Mouse (Mus musculus) midbrain, postnatal 0 days (tissue): ENCODE measurements around the gene Nfkbia. TPM values are rescaled to one million over a fixed set of nuclear protein-coding genes. Genes with fewer than 3 reads are reported as not detected.

Experiments
- ATAC-seq: fragments of 200-750 bp; cut with Nextera tagmentation; 2 replicates; pipeline ENCODE4 v1.8.0; 2017; ENCODE audit warnings: moderate number of reproducible peaks, mild to moderate bottlenecking, moderate TSS enrichment, moderate library complexity; ENCODE audit not compliant: low FRiP score
- DNase-seq: peaks from one replicate; pipeline ENCODE4 v3.0.0-alpha.2; 2015; ENCODE audit warnings: low spot score
- H3K27ac ChIP-seq: fragments of 300-500 bp; sonication (generic); 2 replicates; pipeline ENCODE4 v1.5.1; 2014; ENCODE audit warnings: low read depth, mild to moderate bottlenecking, low read length, mixed read lengths
- H3K27me3 ChIP-seq: fragments of 300-500 bp; sonication (generic); 2 replicates; pipeline ENCODE4 v1.6.1; 2014; ENCODE audit warnings: low read length, control low read depth, mixed read lengths; ENCODE audit not compliant: insufficient read depth
- H3K36me3 ChIP-seq: fragments of 300-500 bp; sonication (generic); 2 replicates; pipeline ENCODE4 v1.6.1; 2014; ENCODE audit warnings: low read length, control low read depth, mixed read lengths; ENCODE audit not compliant: insufficient read depth
- H3K4me1 ChIP-seq: fragments of 300-500 bp; sonication (generic); 2 replicates; pipeline ENCODE4 v1.6.1; 2014; ENCODE audit warnings: mild to moderate bottlenecking, control low read depth, antibody characterized with exemption, low read length, mixed read lengths; ENCODE audit not compliant: insufficient read depth
- H3K4me2 ChIP-seq: fragments of 300-500 bp; sonication (generic); 2 replicates; pipeline ENCODE4 v1.6.1; 2014; ENCODE audit warnings: low read depth, mild to moderate bottlenecking, low read length, mixed read lengths; ENCODE audit not compliant: poor library complexity, severe bottlenecking
- H3K4me3 ChIP-seq: fragments of 300-500 bp; sonication (generic); 2 replicates; pipeline ENCODE4 v1.5.1; 2014; ENCODE audit warnings: low read depth, mild to moderate bottlenecking, low read length, moderate library complexity
- H3K9ac ChIP-seq: fragments of 300-500 bp; sonication (generic); replicated peaks from 2 replicates; pipeline ENCODE4 v1.6.1; 2014; ENCODE audit warnings: mild to moderate bottlenecking, low read length, moderate library complexity, mixed read lengths; ENCODE audit not compliant: poor library complexity, severe bottlenecking
- H3K9me3 ChIP-seq: fragments of 300-500 bp; sonication (generic); 2 replicates; pipeline ENCODE4 v1.6.1; 2016; ENCODE audit warnings: low read length, control low read depth
- CTCF ChIP-seq: IDR thresholded peaks from 2 replicates; pipeline ENCODE4 v1.5.1; 2016; ENCODE audit warnings: antibody characterized with exemption, mild to moderate bottlenecking
- WGBS: fragments of 180-500 bp; shearing (Covaris S2); extraction: QIAGEN DNeasy Blood & Tissue Kit; methylation state at CpG from one replicate; pipeline ENCODE4 v1.1.7; 2014; 5-methylcytosine and 5-hydroxymethylcytosine counted together
- polyA plus RNA-seq: library from polyadenylated mRNA; unstranded; fragments of >200 nt; fragmentation: Nextera tagmentation; extraction: Ambion mirVana; gene quantifications from 2 replicates; pipeline ENCODE4 v1.2.1, GENCODE M21; 2015
- total RNA-seq: library from RNA; depleted of rRNA; stranded (reverse); fragments of >200 nt; gene quantifications from 2 replicates; pipeline ENCODE4 v1.2.3, GENCODE M21; 2014

Gene Nfkbia
- total and polyA plus RNA-seq, 2 experiments from 2014 or later = 40.8 to 77.3 TPM

DNA sequence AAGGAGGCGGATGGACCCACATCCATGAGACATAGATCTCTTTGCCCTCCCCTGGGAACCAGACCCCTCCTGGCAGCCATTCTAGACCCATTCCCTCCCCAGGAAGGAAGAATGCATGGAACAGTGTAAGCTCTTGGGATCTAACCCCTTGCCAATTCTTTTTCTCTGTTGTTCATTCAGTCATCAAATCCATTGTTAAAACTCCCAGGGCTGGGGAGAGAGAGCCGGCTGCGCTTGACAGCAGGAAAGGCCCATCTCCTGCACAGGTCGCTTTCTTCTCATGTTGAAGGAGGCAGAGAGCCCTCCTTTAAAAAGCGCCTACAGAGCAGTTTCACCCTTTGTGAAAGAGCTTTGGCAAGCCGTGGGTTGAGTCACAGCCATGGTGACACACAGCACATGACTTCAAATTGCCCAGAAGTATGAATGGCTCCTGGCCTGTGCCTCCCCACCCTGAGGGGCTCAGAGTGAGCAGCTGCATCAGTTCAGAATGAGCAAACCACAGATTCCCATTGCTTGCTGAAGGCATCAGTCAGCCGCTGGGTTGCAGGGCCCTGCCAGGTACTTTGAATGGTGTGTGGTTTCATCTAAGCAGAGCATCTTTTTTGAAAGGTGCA lies 26.3 kb downstream of the Nfkbia start:
- H3K9me3 ChIP-seq = no peaks in the 10 kb centered on the region
- no peak overlapping the region for H3K4me3 ChIP-seq
- TF ChIP-seq CTCF = no peak
- no peak overlapping the region for H3K27ac ChIP-seq
- WGBS = 36% methylated on average over 7 of the region's 7 CpGs
- no peaks in the 10 kb centered on the region for H3K36me3 ChIP-seq
- peaks cover 19% of the 10 kb centered on the region; the same call in 1 of the 2 replicates for H3K4me1 ChIP-seq
- DNase-seq (peak; percentile 60), ATAC-seq (no peak)
- no peak overlapping the region for H3K9ac ChIP-seq
- no peaks in the 10 kb centered on the region for H3K27me3 ChIP-seq
- H3K4me2 ChIP-seq = no peak overlapping the region

GRCm38 (mm10) chr12:55465401-55465983 lies 27.0 kb downstream of the Nfkbia start:
- 76% methylated on average over 17 of the region's 17 CpGs for WGBS
- Histone ChIP-seq H3K36me3 (no peaks in the 10 kb centered on the region), H3K4me3 (no peak overlapping the region), H3K4me2 (no peak overlapping the region), H3K9me3 (no peaks in the 10 kb centered on the region), H3K4me1 (peaks cover 19% of the 10 kb centered on the region; the same call in 1 of the 2 replicates), H3K27ac (no peak overlapping the region), H3K27me3 (no peaks in the 10 kb centered on the region), H3K9ac (no peak overlapping the region)
- TF ChIP-seq CTCF = no peak
- no peak for DNase-seq
- ATAC-seq = no peak

GRCm38 (mm10) chr12:55464846-55465361 lies 27.5 kb downstream of the Nfkbia start:
- TF ChIP-seq CTCF = no peak
- peaks cover 19% of the 10 kb centered on the region; the same call in 1 of the 2 replicates for H3K4me1 ChIP-seq
- no peak overlapping the region for H3K9ac ChIP-seq
- ATAC-seq = no peak
- peak overlapping the region; percentile 48; the same call in 1 of the 2 replicates for H3K27ac ChIP-seq
- H3K9me3 ChIP-seq = no peaks in the 10 kb centered on the region
- WGBS = 31% methylated on average over 14 of the region's 14 CpGs
- no peaks in the 10 kb centered on the region for H3K27me3 ChIP-seq
- H3K4me2 ChIP-seq = peak overlapping the region; percentile 6; the same call in 1 of the 2 replicates
- peak; percentile 30 for DNase-seq
- no peaks in the 10 kb centered on the region for H3K36me3 ChIP-seq
- H3K4me3 ChIP-seq = no peak overlapping the region

- WGBS = 11% methylated on average over 16 of the region's 16 CpGs
- Histone ChIP-seq H3K4me1 (peaks cover 19% of the 10 kb centered on the region; the same call in 1 of the 2 replicates), H3K9me3 (no peaks in the 10 kb centered on the region), H3K27me3 (no peaks in the 10 kb centered on the region), H3K4me2 (no peak overlapping the region), H3K36me3 (no peaks in the 10 kb centered on the region), H3K9ac (no peak overlapping the region), H3K4me3 (no peak overlapping the region), H3K27ac (peak overlapping the region; percentile 48)
- DNase-seq (peak; percentile 88), ATAC-seq (peak; percentile 59)
- no peak for TF ChIP-seq CTCF
These were observed 28.2 kb downstream of the Nfkbia start for GRCm38 (mm10) chr12:55463992-55464845.

DNA sequence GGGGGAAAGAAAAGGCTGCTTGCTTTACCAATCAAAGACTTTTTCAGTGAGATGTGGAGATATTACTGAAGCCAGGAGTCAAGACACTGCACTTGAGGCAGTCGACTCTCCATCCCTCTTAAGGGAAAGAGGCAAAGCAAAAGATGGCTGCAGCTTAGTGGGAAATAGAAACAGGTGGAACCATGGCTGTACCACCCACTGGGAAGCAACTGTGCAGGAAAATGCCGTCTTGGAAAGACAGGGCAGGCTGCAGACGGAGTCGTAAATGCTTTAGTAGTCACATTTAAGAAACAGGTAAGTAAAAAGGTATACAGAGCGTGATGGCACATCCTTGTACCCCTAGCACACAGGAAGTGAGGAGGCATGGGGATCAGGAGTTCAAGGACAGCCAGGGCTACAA lies 29.4 kb downstream of the Nfkbia start:
- WGBS = 71% methylated on average over 5 of the region's 5 CpGs
- Histone ChIP-seq H3K4me1 (peaks cover 19% of the 10 kb centered on the region; the same call in 1 of the 2 replicates), H3K36me3 (no peaks in the 10 kb centered on the region), H3K9ac (no peak overlapping the region), H3K27me3 (no peaks in the 10 kb centered on the region), H3K4me2 (no peak overlapping the region), H3K4me3 (no peak overlapping the region), H3K9me3 (no peaks in the 10 kb centered on the region), H3K27ac (no peak overlapping the region; the same call in 1 of the 2 replicates)
- ATAC-seq = no peak
- DNase-seq = no peak
- no peak for TF ChIP-seq CTCF
